Comparison of ENCODE assay signal across 22 mouse cellular contexts in the genomic region with DNA sequence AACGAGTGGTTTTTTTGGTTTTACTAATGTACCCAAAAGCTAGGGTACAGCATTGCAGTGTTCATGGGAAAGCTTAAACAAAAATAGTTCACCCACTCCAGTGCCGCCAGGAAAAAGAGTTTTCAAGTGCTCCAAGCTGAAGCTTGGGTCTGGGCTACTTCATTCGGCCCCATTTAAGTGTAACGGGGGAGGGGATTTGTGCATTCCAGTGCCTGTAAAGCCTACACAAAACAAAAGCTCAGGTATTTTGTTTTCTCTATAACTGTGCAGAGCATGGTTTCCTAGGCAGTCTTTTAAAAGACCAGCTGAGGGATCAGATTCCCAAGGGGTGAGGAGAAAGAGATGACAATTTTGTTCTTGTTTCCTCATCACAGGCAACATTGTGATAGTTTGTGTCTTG.
DNase-seq lines count a peak whose midpoint lies in the region; ATAC-seq lines count a peak whose summit lies in the region.
"Had no signal": no experiment of that assay in that cellular context is flagged by ENCODE, and none has a peak within 500 bp of the region (broad histone marks: within the 10 kb centered on the region; RNA-seq: fewer than 3 reads in every experiment).

No protein-coding gene starts in this region.

- H3K4me1 ChIP-seq in heart, embryonic 14.5 days (ENCODE audit: control insufficient read depth in 2 of 2, insufficient read depth in 2 of 2, low read length in 2 of 2), result peaks cover 3 to 8% of the 10 kb centered on the region in 2 experiments
- peaks cover 8% of the 10 kb centered on the region for H3K4me1 ChIP-seq in heart, embryonic 10.5 days
- no peaks in the 10 kb centered on the region for H3K4me1 ChIP-seq in embryonic facial prominence, embryonic 11.5 days (ENCODE audit: control insufficient read depth, insufficient read depth, low read length)
- no peaks in the 10 kb centered on the region for H3K4me1 ChIP-seq in hindbrain, embryonic 11.5 days (replicated peaks; ENCODE audit: control insufficient read depth, insufficient read depth, low read length)
- H3K4me1 ChIP-seq: embryonic facial prominence, embryonic 15.5 days; neural tube, embryonic 12.5 days had no signal

- ATAC-seq in heart, embryonic 14.5 days (ENCODE audit: insufficient number of reproducible peaks, insufficient read depth, low FRiP score, low read depth), result no peak
- ATAC-seq in embryonic facial prominence, embryonic 11.5 days (replicated peaks; ENCODE audit: insufficient number of reproducible peaks, low FRiP score, low TSS enrichment, low read depth), result no peak
- ATAC-seq in hindbrain, embryonic 11.5 days (ENCODE audit: low FRiP score), result no peak
- ATAC-seq: hindbrain, postnatal 0 days; intestine, postnatal 0 days; liver, postnatal 0 days; Patski had no signal

- no peak overlapping the region for H3K4me3 ChIP-seq in heart, embryonic 14.5 days (ENCODE audit: control insufficient read depth in 1 of 2, insufficient read depth in 1 of 2, low read depth in 1 of 2, low read length in 2 of 2)
- no peak overlapping the region for H3K4me3 ChIP-seq in heart, embryonic 10.5 days
- H3K4me3 ChIP-seq in embryonic facial prominence, embryonic 11.5 days (ENCODE audit: low read depth, low read length), result no peak overlapping the region
- no peak overlapping the region for H3K4me3 ChIP-seq in hindbrain, embryonic 11.5 days (ENCODE audit: low read depth, low read length)
- H3K4me3 ChIP-seq: embryonic facial prominence, embryonic 15.5 days; megakaryocyte, embryonic 14.5 days; neural tube, embryonic 12.5 days had no signal

- no peak overlapping the region for H3K9ac ChIP-seq in heart, embryonic 14.5 days (ENCODE audit: low read length)
- H3K9ac ChIP-seq in embryonic facial prominence, embryonic 11.5 days (replicated peaks; ENCODE audit: low read length), result no peak overlapping the region
- no peak overlapping the region for H3K9ac ChIP-seq in hindbrain, embryonic 11.5 days (ENCODE audit: low read depth, low read length)
- H3K9ac ChIP-seq: embryonic facial prominence, embryonic 15.5 days; liver, postnatal 0 days; neural tube, embryonic 12.5 days had no signal

- no peaks in the 10 kb centered on the region for H3K27me3 ChIP-seq in heart, embryonic 14.5 days (ENCODE audit: control insufficient read depth, insufficient read depth, low read length)
- H3K27me3 ChIP-seq in heart, embryonic 10.5 days (ENCODE audit: insufficient read depth, poor library complexity, severe bottlenecking), result no peaks in the 10 kb centered on the region
- H3K27me3 ChIP-seq in embryonic facial prominence, embryonic 11.5 days (ENCODE audit: control insufficient read depth, insufficient read depth, low read length), result no peaks in the 10 kb centered on the region
- no peaks in the 10 kb centered on the region for H3K27me3 ChIP-seq in hindbrain, embryonic 11.5 days (ENCODE audit: control insufficient read depth, insufficient read depth, low read length)
- H3K27me3 ChIP-seq: embryonic facial prominence, embryonic 15.5 days; megakaryocyte, embryonic 14.5 days; neural tube, embryonic 12.5 days; Patski had no signal

- DNase-seq in heart, embryonic 10.5 days (ENCODE audit: low spot score), result no peak
- DNase-seq in ES-CJ7 (ENCODE audit: low read depth, low spot score) (peak; percentile 23), ZHBTc4 (ENCODE audit: low read depth, low spot score) (peak; percentile 45)
- DNase-seq in embryonic facial prominence, embryonic 11.5 days (ENCODE audit: low spot score), result peak; percentile 38
- DNase-seq in layer of hippocampus, postnatal 10 days (ENCODE audit: low spot score in 2 of 2), result no peak
- no peak for DNase-seq in kidney, adult 8-10 months
- DNase-seq in hindbrain, embryonic 11.5 days (ENCODE audit: low spot score), result no peak
- DNase-seq: adrenal gland, postnatal 36 days; cerebellum, adult 2 months; cerebellum, postnatal 36 days; gastrocnemius, postnatal 10 days; heart, adult 11 months; layer of hippocampus, postnatal 36 days; liver, postnatal 0 days; thymus, postnatal 36 days had no signal

- H3K27ac ChIP-seq in heart, embryonic 14.5 days (replicated peaks in 1 of 2; ENCODE audit: control insufficient read depth in 1 of 2, insufficient read depth in 1 of 2, low read depth in 2 of 2, low read length in 2 of 2), result peak overlapping the region in 1 of 2 experiments; percentile 3; a peak in 3 of 4 replicates
- H3K27ac ChIP-seq in heart, embryonic 10.5 days, result no peak overlapping the region
- H3K27ac ChIP-seq in embryonic facial prominence, embryonic 11.5 days (replicated peaks; ENCODE audit: low read depth, low read length), result no peak overlapping the region
- no peak overlapping the region for H3K27ac ChIP-seq in hindbrain, embryonic 11.5 days (ENCODE audit: low read depth, low read length)
- H3K27ac ChIP-seq: embryonic facial prominence, embryonic 15.5 days; hindbrain, postnatal 0 days; neural tube, embryonic 12.5 days had no signal

- 28% methylated on average over 4 of the region's 4 CpGs for WGBS in heart, embryonic 14.5 days
- WGBS in heart, embryonic 10.5 days, result 30% methylated on average over 4 of the region's 4 CpGs
- 34% methylated on average over 4 of the region's 4 CpGs for WGBS in embryonic facial prominence, embryonic 11.5 days
- WGBS in hindbrain, embryonic 11.5 days, result 35% methylated on average over 4 of the region's 4 CpGs

- H3K36me3 ChIP-seq in heart, embryonic 14.5 days (ENCODE audit: control insufficient read depth, insufficient read depth, low read length), result no peaks in the 10 kb centered on the region
- no peaks in the 10 kb centered on the region for H3K36me3 ChIP-seq in heart, embryonic 10.5 days
- no peaks in the 10 kb centered on the region for H3K36me3 ChIP-seq in embryonic facial prominence, embryonic 11.5 days (replicated peaks; ENCODE audit: control insufficient read depth, insufficient read depth, low read depth, low read length)
- H3K36me3 ChIP-seq in hindbrain, embryonic 11.5 days (ENCODE audit: control insufficient read depth, insufficient read depth, low read length), result no peaks in the 10 kb centered on the region
- H3K36me3 ChIP-seq: embryonic facial prominence, embryonic 15.5 days had no signal

- 0 out of 2 replicates have a peak overlapping the region, but pooled peaks have one; percentile 3 for H3K4me2 ChIP-seq in heart, embryonic 14.5 days (ENCODE audit: low read length)
- H3K4me2 ChIP-seq in embryonic facial prominence, embryonic 11.5 days (ENCODE audit: low read depth, low read length), result no peak overlapping the region
- no peak overlapping the region for H3K4me2 ChIP-seq in hindbrain, embryonic 11.5 days (replicated peaks; ENCODE audit: low read depth, low read length)
- H3K4me2 ChIP-seq: embryonic facial prominence, embryonic 15.5 days; neural tube, embryonic 12.5 days had no signal

- no peaks in the 10 kb centered on the region for H3K9me3 ChIP-seq in heart, embryonic 14.5 days (ENCODE audit: control insufficient read depth, low read length)
- H3K9me3 ChIP-seq in heart, embryonic 10.5 days, result no peaks in the 10 kb centered on the region
- H3K9me3 ChIP-seq in embryonic facial prominence, embryonic 11.5 days (replicated peaks; ENCODE audit: control insufficient read depth, low read length), result no peaks in the 10 kb centered on the region
- H3K9me3 ChIP-seq in hindbrain, embryonic 11.5 days (ENCODE audit: control insufficient read depth, low read length), result no peaks in the 10 kb centered on the region
- H3K9me3 ChIP-seq: embryonic facial prominence, embryonic 15.5 days; megakaryocyte, embryonic 14.5 days; neural tube, embryonic 12.5 days had no signal

Comparison
In these comparisons a context has a peak if more than half of its experiments do, and no peak if none do; other contexts are left out.
1. DNase-seq: peak in ES-CJ7 (single experiment), ZHBTc4 (single experiment) and embryonic facial prominence, embryonic 11.5 days (single experiment); none in heart, embryonic 10.5 days (single experiment), layer of hippocampus, postnatal 10 days (0 of 2), kidney, adult 8-10 months (0 of 2) and hindbrain, embryonic 11.5 days (single experiment).